Mouse (Mus musculus): ENCODE results near the gene Tdrd5.

GRCm38 (mm10) chr1:156216249-156216648 lies 87.2 kb downstream of the Tdrd5 start:
- no peak for TF ChIP-seq POLR2A (IDR thresholded peaks at IDR 0.05; ENCODE audit: low read depth, low read length)
- no peak for TF ChIP-seq CTCF (IDR thresholded peaks at IDR 0.05; ENCODE audit: extremely low read depth, insufficient read length, insufficient replicate concordance, low read depth, low read length)

Data from small intestine, adult 2 months (tissue).